Mouse (Mus musculus) CH12.LX (cell line): ENCODE results near the gene Cdkn2d. TPM values are rescaled to one million over a fixed set of nuclear protein-coding genes. Genes with fewer than 3 reads are reported as not detected.

Experiments
- DNase-seq: peaks from one replicate; pipeline ENCODE4 v3.0.0-alpha.2; 2013; ENCODE audit errors: extremely low read depth
- H3K27ac ChIP-seq: 2 replicates; pipeline ENCODE4 v1.5.1; 2012; ENCODE audit warnings: low read depth, mild to moderate bottlenecking, control low read depth, moderate library complexity; ENCODE audit not compliant: insufficient read depth
- H3K27me3 ChIP-seq: replicated peaks from 2 replicates; pipeline ENCODE3; 2012; ENCODE audit warnings: inconsistent platforms
- H3K36me3 ChIP-seq, 2 experiments: replicated peaks in 1 of 2; 2 replicates each; pipeline versions ENCODE3 to v1.6.1; 2012; ENCODE audit warnings: inconsistent platforms in 1 of 2, low read length in 1 of 2, mild to moderate bottlenecking in 1 of 2, mixed read lengths in 1 of 2, moderate library complexity in 1 of 2; ENCODE audit not compliant: control insufficient read depth in 1 of 2, insufficient read depth in 1 of 2
- H3K4me1 ChIP-seq, 2 experiments: 2 replicates each; pipeline ENCODE4 v1.6.1; 2012; ENCODE audit warnings: inconsistent platforms in 1 of 2, moderate library complexity in 1 of 2; ENCODE audit not compliant: insufficient read depth in 2 of 2, control insufficient read depth in 1 of 2
- H3K4me2 ChIP-seq: 2 replicates; pipeline ENCODE4 v1.6.1; 2012; ENCODE audit warnings: low read depth, mild to moderate bottlenecking, control low read depth; ENCODE audit not compliant: poor library complexity, insufficient read depth, severe bottlenecking
- H3K4me3 ChIP-seq, 3 experiments: fragments of 150-350 bp in 1 of 3; sonication (generic) in 1 of 3; replicated peaks in 1 of 3; 2 replicates each; pipeline versions ENCODE3 to v1.5.1; 2011 to 2012; ENCODE audit warnings: low read depth in 2 of 3, low read length in 2 of 3, mild to moderate bottlenecking in 2 of 3, moderate library complexity in 2 of 3, control low read depth in 1 of 3, improper control_type of control experiment in 1 of 3, inconsistent platforms in 1 of 3, mixed read lengths in 1 of 3; ENCODE audit not compliant: poor library complexity in 1 of 3
- H3K79me2 ChIP-seq: replicated peaks from 2 replicates; pipeline ENCODE4 v1.6.1; 2012; ENCODE audit warnings: mild to moderate bottlenecking, moderate library complexity; ENCODE audit not compliant: control insufficient read depth, poor library complexity, insufficient read depth, severe bottlenecking; ENCODE audit errors: extremely low read depth
- H3K9ac ChIP-seq: 2 replicates; pipeline ENCODE4 v1.6.1; 2012; ENCODE audit warnings: low read depth, mild to moderate bottlenecking, control low read depth, moderate library complexity; ENCODE audit not compliant: insufficient read depth
- H3K9me3 ChIP-seq: replicated peaks from 2 replicates; pipeline ENCODE3; 2012; ENCODE audit warnings: low read length, inconsistent platforms, mixed read lengths
- BHLHE40 ChIP-seq: IDR thresholded peaks from 2 replicates; pipeline ENCODE4 v1.6.1; 2011; ENCODE audit warnings: mild to moderate bottlenecking, low read depth, low read length, improper control_type of control experiment
- CHD2 ChIP-seq: IDR thresholded peaks from 2 replicates; pipeline ENCODE4 v1.6.1; 2011; ENCODE audit warnings: low read length, improper control_type of control experiment
- CTCF ChIP-seq, 2 experiments: IDR thresholded peaks in 1 of 2; conservative IDR thresholded peaks in 1 of 2; 2 replicates each; pipeline ENCODE4 v1.5.1; 2011 to 2012; ENCODE audit warnings: low read depth in 2 of 2, low read length in 2 of 2, improper control_type of control experiment in 1 of 2, inconsistent platforms in 1 of 2, mild to moderate bottlenecking in 1 of 2, moderate library complexity in 1 of 2
- ELF1 ChIP-seq: IDR thresholded peaks from 2 replicates; pipeline ENCODE4 v1.6.1; 2014; ENCODE audit warnings: low read depth, mild to moderate bottlenecking, inconsistent platforms, low read length, improper control_type of control experiment
- EP300 ChIP-seq: IDR thresholded peaks from 2 replicates; pipeline ENCODE4 v1.6.1; 2011; ENCODE audit warnings: low read length, improper control_type of control experiment
- ETS1 ChIP-seq: conservative IDR thresholded peaks from 2 replicates; pipeline ENCODE4 v1.6.1; 2012; ENCODE audit warnings: low read depth, mild to moderate bottlenecking, inconsistent platforms, low read length, improper control_type of control experiment, moderate library complexity
- GABPA ChIP-seq: IDR thresholded peaks from 2 replicates; pipeline ENCODE4 v1.6.1; 2012; ENCODE audit warnings: low read depth, low read length, improper control_type of control experiment, inconsistent platforms; ENCODE audit not compliant: insufficient replicate concordance
- IRF4 ChIP-seq: IDR thresholded peaks from 2 replicates; pipeline ENCODE4 v1.6.1; 2014; ENCODE audit warnings: low read depth, mild to moderate bottlenecking, inconsistent platforms, low read length, improper control_type of control experiment
- KAT2A ChIP-seq: IDR thresholded peaks from 2 replicates; pipeline ENCODE4 v1.6.1; 2012; ENCODE audit warnings: low read length, improper control_type of control experiment, inconsistent platforms; ENCODE audit not compliant: insufficient replicate concordance
- MAFK ChIP-seq: IDR thresholded peaks from 2 replicates; pipeline ENCODE4 v1.6.1; 2011; ENCODE audit warnings: low read length, improper control_type of control experiment; ENCODE audit not compliant: insufficient replicate concordance
- MAX ChIP-seq: IDR thresholded peaks from 2 replicates; pipeline ENCODE4 v1.6.1; 2011; ENCODE audit warnings: low read length, improper control_type of control experiment
- MAZ ChIP-seq: IDR thresholded peaks from 2 replicates; pipeline ENCODE4 v1.6.1; 2012; ENCODE audit warnings: low read depth, mild to moderate bottlenecking, inconsistent platforms, low read length, improper control_type of control experiment, moderate library complexity
- MYC ChIP-seq: IDR thresholded peaks from 2 replicates; pipeline ENCODE4 v1.6.1; 2011; ENCODE audit warnings: low read depth, mild to moderate bottlenecking, improper control_type of control experiment, low read length
- NELFE ChIP-seq: IDR thresholded peaks from 2 replicates; pipeline ENCODE4 v1.6.1; 2011; ENCODE audit warnings: low read depth, low read length, improper control_type of control experiment
- PAX5 ChIP-seq: IDR thresholded peaks from 2 replicates; pipeline ENCODE4 v1.6.1; 2012; ENCODE audit warnings: low read length, inconsistent platforms, mixed read lengths
- POLR2A ChIP-seq: IDR thresholded peaks from 2 replicates; pipeline ENCODE4 v1.6.1; 2011; ENCODE audit warnings: low read depth, mild to moderate bottlenecking, improper control_type of control experiment, low read length
- POLR2AphosphoS2 ChIP-seq: IDR thresholded peaks from 2 replicates; pipeline ENCODE4 v1.6.1; 2011; ENCODE audit warnings: low read depth, low read length, improper control_type of control experiment
- SMC3 ChIP-seq: IDR thresholded peaks from 2 replicates; pipeline ENCODE4 v1.6.1; 2011; ENCODE audit warnings: low read depth, low read length, improper control_type of control experiment
- USF1 ChIP-seq: IDR thresholded peaks from 2 replicates; pipeline ENCODE4 v1.6.1; 2014; ENCODE audit warnings: low read depth, mild to moderate bottlenecking, inconsistent platforms, low read length, improper control_type of control experiment
- ZMIZ1 ChIP-seq: IDR thresholded peaks from 2 replicates; pipeline ENCODE4 v1.6.1; 2012; ENCODE audit warnings: low read depth, mild to moderate bottlenecking, inconsistent platforms, low read length, improper control_type of control experiment
- ZNF384 ChIP-seq: IDR thresholded peaks from 2 replicates; pipeline ENCODE4 v1.6.1; 2012; ENCODE audit warnings: low read depth, low read length, improper control_type of control experiment, inconsistent platforms
- dilution Hi-C: fragments of 300-500 bp; cut with MboI; formaldehyde crosslinking; loops from 2 replicates; pipeline ENCODE4 v1.14.3; 2020; ENCODE audit warnings: low sequenced_read_pairs; ENCODE audit not compliant: extremely low pct_unique_long_range_greater_than_20kb, extremely low pct_ligation_motif_present
- in situ Hi-C: fragments of 300-500 bp; cut with MboI; formaldehyde crosslinking; loops from 3 replicates; pipeline ENCODE4 v1.14.3; 2019; ENCODE audit warnings: low sequenced_read_pairs, low pct_ligation_motif_present, low pct_unique_long_range_greater_than_20kb, mixed read lengths
- polyA plus RNA-seq: library from polyadenylated mRNA; unstranded; fragments of >175 nt; gene quantifications from 2 replicates; pipeline ENCODE4 v1.2.1, GENCODE M21; 2012; ENCODE audit warnings: low read depth; ENCODE audit not compliant: insufficient read length
- total RNA-seq, 2 experiments: library from RNA; depleted of rRNA; stranded (reverse); fragments of 300-350 nt in 1 of 2; fragments of >200 nt in 1 of 2; gene quantifications; 2 replicates each; pipeline ENCODE4 v1.2.3; 2012 to 2014

Gene Cdkn2d
- total and polyA plus RNA-seq, 3 experiments, result 2.9 to 12.6 (median 7.1) TPM

GRCm38 (mm10) chr9:21283994-21284393, 7.2 kb downstream of the Cdkn2d start:
- no peak overlapping the region for H3K27ac ChIP-seq
- no peak for TF ChIP-seq MAFK
- no peak for TF ChIP-seq CTCF (conservative IDR thresholded peaks at IDR 0.05 in 1 of 2, IDR thresholded peaks at IDR 0.05 in 1 of 2; ENCODE audit: low read depth in 2 of 2, low read length in 2 of 2)
- TF ChIP-seq IRF4, result no peak
- no peak for TF ChIP-seq USF1
- TF ChIP-seq NELFE, result no peak
- no peak for TF ChIP-seq MYC
- TF ChIP-seq ZNF384, result no peak
- no peak for TF ChIP-seq ETS1
- no peak for TF ChIP-seq POLR2A
- no peak for TF ChIP-seq KAT2A
- no peak for TF ChIP-seq ZMIZ1
- no peak for TF ChIP-seq ELF1
- no peak for TF ChIP-seq MAZ
- TF ChIP-seq POLR2AphosphoS2, result no peak
- no peak for TF ChIP-seq SMC3
- TF ChIP-seq, all 38 proteins: peak for 0
- no peak for DNase-seq
- peaks cover 7 to 35% of the 10 kb centered on the region in 2 experiments for H3K4me1 ChIP-seq
- no peaks in the 10 kb centered on the region for H3K9me3 ChIP-seq
- peaks cover 1% of the 10 kb centered on the region for H3K27me3 ChIP-seq
- no peak overlapping the region for H3K9ac ChIP-seq
- in situ Hi-C loops (no loop called here), dilution Hi-C loops (no loop called here)
- H3K36me3 ChIP-seq, result peaks cover 54 to 71% of the 10 kb centered on the region in 2 experiments
- peaks cover 18% of the 10 kb centered on the region for H3K79me2 ChIP-seq
- H3K4me3 ChIP-seq, result no peak overlapping the region
- no peak overlapping the region for H3K4me2 ChIP-seq

DNA sequence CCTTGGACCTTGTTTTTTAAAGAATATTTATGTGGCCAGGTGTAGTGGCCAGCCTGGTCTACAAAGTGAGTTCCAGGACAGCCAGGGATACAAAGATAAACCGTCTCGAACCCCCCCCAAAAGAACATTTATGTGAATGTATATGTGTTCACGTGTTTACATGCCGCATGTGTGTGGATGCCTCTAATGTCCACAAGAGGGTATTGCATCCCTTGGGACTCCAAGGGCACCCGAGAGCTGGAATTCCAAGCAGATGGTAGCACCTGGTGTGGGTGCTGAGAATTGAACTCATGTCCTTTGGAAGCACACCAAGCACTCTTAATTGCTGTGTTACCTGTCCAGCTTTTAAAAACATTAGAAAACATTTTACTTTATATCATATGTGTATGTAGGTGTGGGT, 7.6 kb downstream of the Cdkn2d start:
- no peak overlapping the region for H3K27ac ChIP-seq
- DNase-seq, result no peak
- no peaks in the 10 kb centered on the region for H3K27me3 ChIP-seq
- peaks cover 18% of the 10 kb centered on the region for H3K79me2 ChIP-seq
- H3K9ac ChIP-seq, result no peak overlapping the region
- H3K36me3 ChIP-seq, result peaks cover 57 to 75% of the 10 kb centered on the region in 2 experiments
- TF ChIP-seq CTCF (conservative IDR thresholded peaks at IDR 0.05 in 1 of 2, IDR thresholded peaks at IDR 0.05 in 1 of 2; ENCODE audit: low read depth in 2 of 2, low read length in 2 of 2) (peak in 1 of 2 experiments; percentile 19; a peak in 1 of 4 replicates), ZMIZ1 (no peak)
- TF ChIP-seq, all 38 proteins: peak for 1
- peaks cover 4 to 31% of the 10 kb centered on the region in 2 experiments for H3K4me1 ChIP-seq
- H3K9me3 ChIP-seq, result no peaks in the 10 kb centered on the region
- dilution Hi-C loops (no loop called here), in situ Hi-C loops (no loop called here)
- H3K4me3 ChIP-seq, result no peak overlapping the region
- no peak overlapping the region for H3K4me2 ChIP-seq

DNA sequence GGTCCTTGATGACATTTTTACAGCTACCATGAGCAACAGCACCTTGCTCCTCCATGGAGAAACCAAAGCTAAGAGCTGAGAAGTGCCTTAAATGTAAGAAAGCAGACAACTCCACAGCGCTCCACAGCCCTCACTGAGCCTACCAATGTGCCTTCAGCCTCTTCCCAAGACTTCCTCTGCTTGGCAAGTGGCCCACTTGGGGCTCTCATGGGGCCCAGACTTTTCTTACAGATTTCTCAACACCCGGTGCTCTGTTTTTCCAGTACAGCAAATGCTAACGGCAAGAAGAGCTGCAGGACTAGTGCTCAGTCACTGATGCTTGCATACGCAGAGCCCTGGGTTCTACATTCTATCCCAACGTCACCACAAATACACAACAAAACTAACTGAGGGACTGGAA, 13.4 kb downstream of the Cdkn2d start:
- no peaks in the 10 kb centered on the region for H3K4me1 ChIP-seq
- no peaks in the 10 kb centered on the region for H3K9me3 ChIP-seq
- H3K4me2 ChIP-seq, result no peak overlapping the region
- TF ChIP-seq GABPA (no peak), POLR2A (no peak), POLR2AphosphoS2 (no peak), ZNF384 (no peak), ZMIZ1 (no peak), EP300 (no peak), PAX5 (no peak), MAX (no peak), CHD2 (no peak), BHLHE40 (no peak)
- no peak overlapping the region for H3K27ac ChIP-seq
- no peak for DNase-seq
- H3K9ac ChIP-seq, result no peak overlapping the region
- dilution Hi-C loops (no loop called here), in situ Hi-C loops (loop anchor here (5.0 kb wide), 1 partner anchor 50 kb away; no protein-coding TSS in a partner anchor)
- peaks cover 88 to 96% of the 10 kb centered on the region in 2 experiments for H3K36me3 ChIP-seq
- 0 out of 2 replicates have a peak, but pooled peaks cover 3% of the 10 kb centered on the region for H3K79me2 ChIP-seq
- H3K4me3 ChIP-seq, result no peak overlapping the region
- H3K27me3 ChIP-seq, result no peaks in the 10 kb centered on the region
